In the genomic region with DNA sequence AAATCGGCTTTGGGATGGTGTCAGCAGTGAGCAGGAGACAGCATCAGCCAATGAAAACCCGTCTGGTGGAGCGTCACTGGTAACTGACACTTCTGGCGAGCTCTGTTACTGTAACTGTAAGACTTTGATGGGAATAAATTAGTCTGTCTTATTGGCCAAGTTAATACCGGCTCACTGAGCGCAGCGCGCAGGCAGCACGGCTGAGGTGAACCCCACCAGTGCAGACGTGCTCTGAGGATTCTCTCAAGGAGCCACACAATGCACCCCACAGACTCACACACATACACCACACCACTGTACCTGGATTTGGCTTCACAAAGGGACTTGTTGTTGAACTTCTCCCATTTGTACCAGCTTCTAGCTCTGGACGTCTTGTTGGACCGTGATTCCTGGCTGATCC, we compare ENCODE assay signal across 15 mouse cellular contexts. TPM values are rescaled to one million over a fixed set of nuclear protein-coding genes. Genes with fewer than 3 reads are reported as not detected.
A peak's percentile ranks its signal among the peaks of the same experiment; 100 is the strongest.
DNase-seq lines count a peak whose midpoint lies in the region; ATAC-seq and TF ChIP-seq lines count a peak whose summit lies in the region.
"Had no signal": no experiment of that assay in that cellular context is flagged by ENCODE, and none has a peak within 500 bp of the region (broad histone marks: within the 10 kb centered on the region; RNA-seq: fewer than 3 reads in every experiment).

No protein-coding gene starts in this region.

- H3K27ac ChIP-seq in hindbrain, embryonic 13.5 days: peak overlapping the region; percentile 6; the same call in 1 of the 2 replicates
- H3K27ac ChIP-seq in hindbrain, embryonic 10.5 days: no peak overlapping the region
- peak overlapping the region; percentile 84 for H3K27ac ChIP-seq in forebrain, postnatal 0 days (ENCODE audit: low read depth, low read length)
- H3K27ac ChIP-seq: heart, embryonic 15.5 days; liver, embryonic 13.5 days had no signal

- no peaks in the 10 kb centered on the region for H3K9me3 ChIP-seq in hindbrain, embryonic 13.5 days
- no peaks in the 10 kb centered on the region for H3K9me3 ChIP-seq in hindbrain, embryonic 10.5 days
- no peaks in the 10 kb centered on the region for H3K9me3 ChIP-seq in forebrain, postnatal 0 days (ENCODE audit: low read length)
- H3K9me3 ChIP-seq: heart, embryonic 15.5 days; liver, embryonic 13.5 days had no signal

- H3K36me3 ChIP-seq in hindbrain, embryonic 13.5 days: peaks cover 37% of the 10 kb centered on the region
- peaks cover 88% of the 10 kb centered on the region for H3K36me3 ChIP-seq in hindbrain, embryonic 10.5 days
- peaks cover 21% of the 10 kb centered on the region for H3K36me3 ChIP-seq in forebrain, postnatal 0 days (ENCODE audit: insufficient read depth)
- H3K36me3 ChIP-seq: liver, embryonic 13.5 days had no signal

- no peak overlapping the region for H3K9ac ChIP-seq in hindbrain, embryonic 13.5 days
- H3K9ac ChIP-seq in forebrain, postnatal 0 days: no peak overlapping the region
- H3K9ac ChIP-seq: heart, embryonic 15.5 days; liver, embryonic 13.5 days had no signal

- 75% methylated on average over 12 of the region's 12 CpGs for WGBS in hindbrain, embryonic 13.5 days
- WGBS in hindbrain, embryonic 10.5 days: 90% methylated on average over 12 of the region's 12 CpGs
- 40% methylated on average over 12 of the region's 12 CpGs for WGBS in forebrain, postnatal 0 days

- no peak for ATAC-seq in hindbrain, embryonic 13.5 days (ENCODE audit: low FRiP score)
- peak; percentile 42 for ATAC-seq in forebrain, postnatal 0 days
- ATAC-seq: CD4-positive, CD25-positive, alpha-beta regulatory T cell, adult 4 months had no signal

- no peak for TF ChIP-seq CTCF in forebrain, postnatal 0 days (IDR thresholded peaks at IDR 0.05; ENCODE audit: low read depth)

- peaks cover 50% of the 10 kb centered on the region for H3K4me1 ChIP-seq in hindbrain, embryonic 13.5 days (replicated peaks)
- H3K4me1 ChIP-seq in hindbrain, embryonic 10.5 days (replicated peaks): peaks cover 57% of the 10 kb centered on the region
- peaks cover 40% of the 10 kb centered on the region for H3K4me1 ChIP-seq in forebrain, postnatal 0 days (ENCODE audit: insufficient read depth)
- H3K4me1 ChIP-seq: liver, embryonic 13.5 days had no signal

- no peak overlapping the region for H3K4me2 ChIP-seq in hindbrain, embryonic 13.5 days
- 0 out of 2 replicates have a peak overlapping the region, but pooled peaks have one; percentile 22 for H3K4me2 ChIP-seq in forebrain, postnatal 0 days (ENCODE audit: low read depth)
- H3K4me2 ChIP-seq: heart, embryonic 15.5 days; liver, embryonic 13.5 days had no signal

- no peaks in the 10 kb centered on the region for H3K27me3 ChIP-seq in hindbrain, embryonic 13.5 days
- no peaks in the 10 kb centered on the region for H3K27me3 ChIP-seq in hindbrain, embryonic 10.5 days (ENCODE audit: insufficient read depth, poor library complexity, severe bottlenecking)
- H3K27me3 ChIP-seq in forebrain, postnatal 0 days (ENCODE audit: insufficient read depth, low read length): no peaks in the 10 kb centered on the region
- H3K27me3 ChIP-seq: heart, embryonic 15.5 days; liver, embryonic 13.5 days had no signal

- no peak overlapping the region for H3K4me3 ChIP-seq in hindbrain, embryonic 13.5 days
- H3K4me3 ChIP-seq in hindbrain, embryonic 10.5 days: no peak overlapping the region
- no peak overlapping the region for H3K4me3 ChIP-seq in forebrain, postnatal 0 days (ENCODE audit: low read depth, low read length)
- H3K4me3 ChIP-seq: heart, embryonic 15.5 days; liver, embryonic 13.5 days; megakaryocyte, embryonic 14.5 days had no signal

- no peak for DNase-seq in hindbrain, embryonic 10.5 days (ENCODE audit: low spot score)
- DNase-seq in retina, postnatal 1 day: peak; percentile 53
- DNase-seq in retina, embryonic 14.5 days (ENCODE audit: low spot score): no peak
- peak; percentile 45 to 53 for DNase-seq in cerebellum, postnatal 25 days
- DNase-seq in forebrain, postnatal 0 days: peak; percentile 70
- no peak for DNase-seq in embryo, embryonic 9.5 days (ENCODE audit: extremely low spot score)
- DNase-seq: adrenal gland, adult 2 months; kidney, adult 8-10 months; kidney, postnatal 4 days; liver, embryonic 13.5 days; thymus, adult 2 months had no signal

RNA-seq across cellular contexts. Expression of a gene that starts 39.0 kb away (rescaled TPM):
- 20.8 and 26.1 TPM in 2 replicates for polyA plus RNA-seq in hindbrain, embryonic 13.5 days (2015; fragmentation: Nextera tagmentation; extraction: Ambion mirVana)
- polyA plus RNA-seq in hindbrain, embryonic 10.5 days (2016; fragmentation: Nextera tagmentation; extraction: Ambion mirVana): 33.8 and 34.7 TPM in 2 replicates
- 50.9 and 53.5 TPM in 2 replicates for total RNA-seq in forebrain, postnatal 0 days (2014; rRNA removed)
- 29.5 and 29.6 TPM in 2 replicates for polyA plus RNA-seq in forebrain, postnatal 0 days (2015; fragmentation: Nextera tagmentation; extraction: Ambion mirVana)

Comparison
In these comparisons a context has a peak if more than half of its experiments do, and no peak if none do; other contexts are left out.
1. DNase-seq: peak in retina, postnatal 1 day (single experiment), cerebellum, postnatal 25 days (2 of 2) and forebrain, postnatal 0 days (single experiment); none in hindbrain, embryonic 10.5 days (single experiment), retina, embryonic 14.5 days (single experiment) and embryo, embryonic 9.5 days (single experiment).